Mouse (Mus musculus): ENCODE data around the gene Pds5a. TPM values are rescaled to one million over a fixed set of nuclear protein-coding genes. Genes with fewer than 3 reads are reported as not detected.

The Pds5a gene
- polyA plus RNA-seq, 1 experiment from 2014 or later: 31.2 TPM

- Histone ChIP-seq H3K27ac (ENCODE audit: low read length) (no peak overlapping the region), H3K4me1 (ENCODE audit: control insufficient read depth, insufficient read depth, low read length) (no peaks in the 10 kb centered on the region), H3K9ac (ENCODE audit: low read depth, low read length) (no peak overlapping the region), H3K27me3 (replicated peaks; ENCODE audit: control insufficient read depth, insufficient read depth, low read length) (no peaks in the 10 kb centered on the region), H3K36me3 (ENCODE audit: control insufficient read depth, insufficient read depth, low read length) (no peaks in the 10 kb centered on the region), H3K4me2 (ENCODE audit: low read depth, low read length) (no peak overlapping the region), H3K4me3 (ENCODE audit: low read length) (no peak overlapping the region), H3K9me3 (ENCODE audit: control insufficient read depth, low read length) (no peaks in the 10 kb centered on the region)
- no peak for ATAC-seq
- 82% methylated on average over 18 of the region's 18 CpGs for WGBS
Observed at GRCm38 (mm10) chr5:65717063-65717902, 19.2 kb upstream of the Pds5a start.

GRCm38 (mm10) chr5:65715084-65715483 lies 17.0 kb upstream of the Pds5a start:
- no peaks in the 10 kb centered on the region for H3K27me3 ChIP-seq (replicated peaks; ENCODE audit: control insufficient read depth, insufficient read depth, low read length)
- no peaks in the 10 kb centered on the region for H3K9me3 ChIP-seq (ENCODE audit: control insufficient read depth, low read length)
- 86% methylated on average over 6 of the region's 6 CpGs for WGBS
- no peak for ATAC-seq
- no peaks in the 10 kb centered on the region for H3K36me3 ChIP-seq (ENCODE audit: control insufficient read depth, insufficient read depth, low read length)
- no peak overlapping the region for H3K4me2 ChIP-seq (ENCODE audit: low read depth, low read length)
- H3K4me3 ChIP-seq (ENCODE audit: low read length): no peak overlapping the region
- H3K27ac ChIP-seq (ENCODE audit: low read length): no peak overlapping the region
- no peaks in the 10 kb centered on the region; the same call in 1 of the 2 replicates for H3K4me1 ChIP-seq (ENCODE audit: control insufficient read depth, insufficient read depth, low read length)
- H3K9ac ChIP-seq (ENCODE audit: low read depth, low read length): no peak overlapping the region

- Histone ChIP-seq H3K36me3 (ENCODE audit: control insufficient read depth, insufficient read depth, low read length) (no peaks in the 10 kb centered on the region), H3K4me3 (ENCODE audit: low read length) (no peak overlapping the region), H3K27ac (ENCODE audit: low read length) (no peak overlapping the region), H3K9ac (ENCODE audit: low read depth, low read length) (no peak overlapping the region), H3K9me3 (ENCODE audit: control insufficient read depth, low read length) (no peaks in the 10 kb centered on the region), H3K4me1 (ENCODE audit: control insufficient read depth, insufficient read depth, low read length) (no peaks in the 10 kb centered on the region; the same call in 1 of the 2 replicates), H3K4me2 (ENCODE audit: low read depth, low read length) (no peak overlapping the region), H3K27me3 (replicated peaks; ENCODE audit: control insufficient read depth, insufficient read depth, low read length) (no peaks in the 10 kb centered on the region)
- peak; percentile 80 for ATAC-seq
- WGBS: 77% methylated on average over 1 of the region's 1 CpGs
Observed at GRCm38 (mm10) chr5:65711463-65711862, 13.4 kb upstream of the Pds5a start.

GRCm38 (mm10) chr5:65710267-65710666 lies 12.2 kb upstream of the Pds5a start:
- H3K4me1 ChIP-seq (ENCODE audit: control insufficient read depth, insufficient read depth, low read length): no peaks in the 10 kb centered on the region; the same call in 1 of the 2 replicates
- WGBS: 47% methylated on average over 8 of the region's 8 CpGs
- no peaks in the 10 kb centered on the region for H3K36me3 ChIP-seq (ENCODE audit: control insufficient read depth, insufficient read depth, low read length)
- no peak overlapping the region for H3K9ac ChIP-seq (ENCODE audit: low read depth, low read length)
- H3K9me3 ChIP-seq (ENCODE audit: control insufficient read depth, low read length): no peaks in the 10 kb centered on the region
- no peak overlapping the region for H3K4me2 ChIP-seq (ENCODE audit: low read depth, low read length)
- H3K27me3 ChIP-seq (replicated peaks; ENCODE audit: control insufficient read depth, insufficient read depth, low read length): no peaks in the 10 kb centered on the region
- no peak overlapping the region for H3K4me3 ChIP-seq (ENCODE audit: low read length)
- ATAC-seq: no peak
- no peak overlapping the region for H3K27ac ChIP-seq (ENCODE audit: low read length)

DNA sequence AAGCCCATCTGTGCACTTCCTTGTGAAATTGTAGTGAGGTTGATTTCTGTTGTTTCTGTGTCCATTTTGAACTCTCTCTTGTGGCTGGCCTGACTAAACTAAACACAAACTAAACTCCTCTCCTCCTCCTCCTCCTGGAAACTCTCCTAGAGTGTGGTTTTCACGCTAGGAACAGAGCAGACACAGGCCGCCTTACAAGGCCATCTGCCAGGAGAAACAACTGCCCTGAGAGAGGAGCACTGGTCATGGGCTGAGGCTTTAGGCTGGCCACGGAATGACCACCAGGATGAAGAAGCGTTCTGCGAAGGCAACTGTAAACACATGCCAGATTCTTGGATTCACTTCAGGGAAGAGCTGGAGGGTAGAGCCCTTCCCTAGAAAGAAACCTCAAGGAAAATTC lies 8.9 kb upstream of the Pds5a start:
- Histone ChIP-seq H3K36me3 (ENCODE audit: control insufficient read depth, insufficient read depth, low read length) (no peaks in the 10 kb centered on the region), H3K27ac (ENCODE audit: low read length) (no peak overlapping the region), H3K4me3 (ENCODE audit: low read length) (no peak overlapping the region), H3K9ac (ENCODE audit: low read depth, low read length) (peak overlapping the region; percentile 6; the same call in 1 of the 2 replicates), H3K4me2 (ENCODE audit: low read depth, low read length) (no peak overlapping the region), H3K9me3 (ENCODE audit: control insufficient read depth, low read length) (no peaks in the 10 kb centered on the region), H3K27me3 (replicated peaks; ENCODE audit: control insufficient read depth, insufficient read depth, low read length) (no peaks in the 10 kb centered on the region), H3K4me1 (ENCODE audit: control insufficient read depth, insufficient read depth, low read length) (no peaks in the 10 kb centered on the region; the same call in 1 of the 2 replicates)
- WGBS: 70% methylated on average over 5 of the region's 5 CpGs
- no peak for ATAC-seq

DNA sequence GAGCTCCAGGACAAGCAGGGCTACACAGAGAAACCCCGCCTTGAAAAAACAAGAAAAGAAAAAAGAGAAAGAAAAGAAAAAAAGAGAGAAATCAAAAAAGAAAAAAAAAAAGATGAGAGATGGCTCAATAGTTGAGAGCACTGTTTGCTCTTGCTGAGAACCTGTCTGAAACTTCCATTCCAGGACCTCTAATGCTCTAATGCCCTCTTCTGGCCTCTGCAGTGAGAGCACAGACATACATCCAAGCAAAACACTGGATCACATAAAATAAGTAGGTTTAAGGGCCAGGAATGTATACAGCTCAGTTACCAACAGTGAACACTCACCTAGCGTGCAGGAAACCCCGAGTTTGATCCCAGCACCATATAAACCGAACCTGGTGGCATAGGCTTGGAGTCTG lies 8.1 kb upstream of the Pds5a start:
- 77% methylated on average over 4 of the region's 4 CpGs for WGBS
- Histone ChIP-seq H3K4me2 (ENCODE audit: low read depth, low read length) (no peak overlapping the region), H3K4me1 (ENCODE audit: control insufficient read depth, insufficient read depth, low read length) (no peaks in the 10 kb centered on the region; the same call in 1 of the 2 replicates), H3K9me3 (ENCODE audit: control insufficient read depth, low read length) (no peaks in the 10 kb centered on the region), H3K9ac (ENCODE audit: low read depth, low read length) (no peak overlapping the region), H3K27ac (ENCODE audit: low read length) (no peak overlapping the region), H3K36me3 (ENCODE audit: control insufficient read depth, insufficient read depth, low read length) (no peaks in the 10 kb centered on the region), H3K4me3 (ENCODE audit: low read length) (no peak overlapping the region), H3K27me3 (replicated peaks; ENCODE audit: control insufficient read depth, insufficient read depth, low read length) (no peaks in the 10 kb centered on the region)
- ATAC-seq: 0 out of 2 replicates have a peak, but pooled peaks have one; percentile 22

- Histone ChIP-seq H3K27me3 (replicated peaks; ENCODE audit: control insufficient read depth, insufficient read depth, low read length) (no peaks in the 10 kb centered on the region), H3K27ac (ENCODE audit: low read length) (peak overlapping the region; percentile 60), H3K9ac (ENCODE audit: low read depth, low read length) (no peak overlapping the region), H3K4me1 (ENCODE audit: control insufficient read depth, insufficient read depth, low read length) (no peaks in the 10 kb centered on the region), H3K9me3 (ENCODE audit: control insufficient read depth, low read length) (no peaks in the 10 kb centered on the region), H3K4me2 (ENCODE audit: low read depth, low read length) (0 out of 2 replicates have a peak overlapping the region, but pooled peaks have one; percentile 26), H3K36me3 (ENCODE audit: control insufficient read depth, insufficient read depth, low read length) (no peaks in the 10 kb centered on the region), H3K4me3 (ENCODE audit: low read length) (0 out of 2 replicates have a peak overlapping the region, but pooled peaks have one; percentile 6)
- WGBS: 63% methylated on average over 12 of the region's 12 CpGs
- peak; percentile 89 for ATAC-seq
Observed at GRCm38 (mm10) chr5:65704765-65705678, 6.9 kb upstream of the Pds5a start.

DNA sequence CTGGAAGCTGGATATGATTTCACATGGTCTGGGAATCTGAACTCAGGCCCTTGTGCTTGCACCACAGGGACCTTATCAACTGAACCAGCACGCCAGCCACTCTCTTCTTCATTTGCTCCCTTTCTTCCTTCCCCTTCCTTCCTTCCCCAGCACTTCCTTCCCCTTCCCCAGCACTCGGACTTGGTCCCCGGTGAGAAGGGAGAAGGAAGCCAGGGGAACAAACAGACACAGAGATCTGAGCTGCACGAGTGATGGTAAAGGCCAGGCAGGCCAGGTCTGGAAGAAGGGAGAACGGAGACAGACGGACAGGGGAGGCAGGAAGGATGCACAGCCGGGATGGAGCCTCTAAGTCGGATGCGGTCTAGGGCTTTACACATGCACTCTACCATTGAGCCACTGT lies 5.2 kb upstream of the Pds5a start:
- no peak overlapping the region for H3K9ac ChIP-seq (ENCODE audit: low read depth, low read length)
- H3K36me3 ChIP-seq (ENCODE audit: control insufficient read depth, insufficient read depth, low read length): no peaks in the 10 kb centered on the region
- no peak overlapping the region for H3K4me3 ChIP-seq (ENCODE audit: low read length)
- H3K4me1 ChIP-seq (ENCODE audit: control insufficient read depth, insufficient read depth, low read length): no peaks in the 10 kb centered on the region; the same call in 1 of the 2 replicates
- no peaks in the 10 kb centered on the region for H3K27me3 ChIP-seq (replicated peaks; ENCODE audit: control insufficient read depth, insufficient read depth, low read length)
- H3K9me3 ChIP-seq (ENCODE audit: control insufficient read depth, low read length): no peaks in the 10 kb centered on the region
- H3K27ac ChIP-seq (ENCODE audit: low read length): no peak overlapping the region
- ATAC-seq: no peak
- no peak overlapping the region for H3K4me2 ChIP-seq (ENCODE audit: low read depth, low read length)
- 68% methylated on average over 9 of the region's 9 CpGs for WGBS

GRCm38 (mm10) chr5:65700102-65700501 lies 2.0 kb upstream of the Pds5a start:
- no peak for ATAC-seq
- Histone ChIP-seq H3K9ac (ENCODE audit: low read depth, low read length) (no peak overlapping the region), H3K4me1 (ENCODE audit: control insufficient read depth, insufficient read depth, low read length) (peaks cover 9% of the 10 kb centered on the region), H3K9me3 (ENCODE audit: control insufficient read depth, low read length) (no peaks in the 10 kb centered on the region), H3K4me2 (ENCODE audit: low read depth, low read length) (no peak overlapping the region), H3K27me3 (replicated peaks; ENCODE audit: control insufficient read depth, insufficient read depth, low read length) (no peaks in the 10 kb centered on the region), H3K36me3 (ENCODE audit: control insufficient read depth, insufficient read depth, low read length) (no peaks in the 10 kb centered on the region), H3K27ac (ENCODE audit: low read length) (no peak overlapping the region), H3K4me3 (ENCODE audit: low read length) (no peak overlapping the region)
- whole genome bisulfite sequencing: 90% methylated on average over 5 of the region's 5 CpGs
